9 mouse cellular contexts compared by ENCODE assay signal in the genomic region with DNA sequence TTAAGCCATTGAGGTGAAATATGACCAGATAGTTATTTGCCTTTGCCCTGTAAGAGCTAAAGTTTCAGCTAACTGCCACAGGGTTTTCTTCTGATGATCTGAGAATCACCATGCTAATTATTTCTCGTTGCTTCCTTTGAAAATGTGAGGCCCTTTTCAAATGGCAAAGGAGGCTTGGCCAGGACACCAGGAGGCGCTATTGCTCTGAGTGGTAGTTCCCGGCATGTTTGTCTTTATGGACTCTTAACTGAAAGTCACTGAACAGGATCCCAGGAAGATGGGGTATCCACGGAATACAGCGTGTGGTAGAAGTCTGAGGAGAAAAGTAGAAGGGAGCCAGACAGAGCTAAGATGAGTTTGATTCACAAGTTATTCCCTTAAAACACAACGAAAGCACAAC.
DNase-seq lines count a peak whose midpoint lies in the region; ATAC-seq lines count a peak whose summit lies in the region.
"Had no signal": no experiment of that assay in that cellular context is flagged by ENCODE, and none has a peak within 500 bp of the region (broad histone marks: within the 10 kb centered on the region; RNA-seq: fewer than 3 reads in every experiment).

No protein-coding gene starts in this region.

- no peak overlapping the region for H3K4me2 ChIP-seq in midbrain, embryonic 14.5 days (ENCODE audit: low read length)
- H3K4me2 ChIP-seq in midbrain, embryonic 16.5 days (ENCODE audit: low read length), result no peak overlapping the region
- peak overlapping the region; percentile 31 for H3K4me2 ChIP-seq in lung, embryonic 16.5 days (ENCODE audit: low read depth, low read length)
- H3K4me2 ChIP-seq: hindbrain, embryonic 15.5 days had no signal

- no peaks in the 10 kb centered on the region for H3K9me3 ChIP-seq in midbrain, embryonic 14.5 days (ENCODE audit: control insufficient read depth, low read length)
- H3K9me3 ChIP-seq in midbrain, embryonic 16.5 days (replicated peaks; ENCODE audit: control insufficient read depth, low read length, poor library complexity, severe bottlenecking), result no peaks in the 10 kb centered on the region
- H3K9me3 ChIP-seq in lung, embryonic 16.5 days (ENCODE audit: control insufficient read depth, low read length), result no peaks in the 10 kb centered on the region
- H3K9me3 ChIP-seq: hindbrain, embryonic 15.5 days had no signal

- no peaks in the 10 kb centered on the region for H3K36me3 ChIP-seq in midbrain, embryonic 14.5 days (ENCODE audit: control insufficient read depth, insufficient read depth, low read length)
- 0 out of 2 replicates have a peak, but pooled peaks cover 2% of the 10 kb centered on the region for H3K36me3 ChIP-seq in midbrain, embryonic 16.5 days (ENCODE audit: control insufficient read depth, insufficient read depth, low read length)
- H3K36me3 ChIP-seq in lung, embryonic 16.5 days (ENCODE audit: control insufficient read depth, insufficient read depth, low read length), result no peaks in the 10 kb centered on the region

- H3K4me1 ChIP-seq in midbrain, embryonic 14.5 days (ENCODE audit: control insufficient read depth, insufficient read depth, low read length), result no peaks in the 10 kb centered on the region
- H3K4me1 ChIP-seq in midbrain, embryonic 16.5 days (ENCODE audit: control insufficient read depth, insufficient read depth, low read length), result peaks cover 7% of the 10 kb centered on the region; the same call in 1 of the 2 replicates
- no peaks in the 10 kb centered on the region for H3K4me1 ChIP-seq in lung, embryonic 16.5 days (replicated peaks; ENCODE audit: control insufficient read depth, insufficient read depth, low read length)
- H3K4me1 ChIP-seq: hindbrain, embryonic 15.5 days had no signal

- no peak overlapping the region for H3K4me3 ChIP-seq in midbrain, embryonic 14.5 days (replicated peaks; ENCODE audit: low read depth, low read length)
- no peak overlapping the region for H3K4me3 ChIP-seq in midbrain, embryonic 16.5 days (ENCODE audit: low read depth, low read length)
- H3K4me3 ChIP-seq in lung, embryonic 16.5 days (ENCODE audit: low read length), result no peak overlapping the region
- H3K4me3 ChIP-seq: hindbrain, embryonic 15.5 days had no signal

- peak; percentile 89 for DNase-seq in midbrain, embryonic 14.5 days
- peak; percentile 26 for DNase-seq in brain, embryonic 18.5 days (ENCODE audit: low read depth, low spot score)
- DNase-seq in layer of hippocampus, adult 11-12 months (ENCODE audit: low spot score), result peak; percentile 85
- peak; percentile 49 to 51 for DNase-seq in right cerebral cortex, postnatal 36 days (ENCODE audit: low spot score in 2 of 2)
- peak; percentile 77 to 79 for DNase-seq in urinary bladder, postnatal 36 days (ENCODE audit: low spot score in 2 of 2)

- no peaks in the 10 kb centered on the region for H3K27me3 ChIP-seq in midbrain, embryonic 14.5 days (ENCODE audit: control insufficient read depth, insufficient read depth, low read length)
- H3K27me3 ChIP-seq in midbrain, embryonic 16.5 days (ENCODE audit: control insufficient read depth, insufficient read depth, low read depth, low read length), result no peaks in the 10 kb centered on the region
- H3K27me3 ChIP-seq in lung, embryonic 16.5 days (ENCODE audit: control insufficient read depth, insufficient read depth, low read depth, low read length), result no peaks in the 10 kb centered on the region
- H3K27me3 ChIP-seq: hindbrain, embryonic 15.5 days had no signal

- H3K9ac ChIP-seq in midbrain, embryonic 14.5 days (replicated peaks; ENCODE audit: low read length), result no peak overlapping the region
- no peak overlapping the region for H3K9ac ChIP-seq in midbrain, embryonic 16.5 days (ENCODE audit: low read depth, low read length)
- no peak overlapping the region for H3K9ac ChIP-seq in lung, embryonic 16.5 days (ENCODE audit: low read length)
- H3K9ac ChIP-seq: hindbrain, embryonic 15.5 days had no signal

- H3K27ac ChIP-seq in midbrain, embryonic 14.5 days (replicated peaks; ENCODE audit: low read depth, low read length), result no peak overlapping the region
- H3K27ac ChIP-seq in midbrain, embryonic 16.5 days (ENCODE audit: low read length), result no peak overlapping the region
- H3K27ac ChIP-seq in lung, embryonic 16.5 days (ENCODE audit: low read length), result no peak overlapping the region
- H3K27ac ChIP-seq: hindbrain, embryonic 15.5 days had no signal

- ATAC-seq in midbrain, embryonic 14.5 days (ENCODE audit: low FRiP score, low TSS enrichment), result no peak
- no peak for ATAC-seq in midbrain, embryonic 16.5 days
- ATAC-seq in frontal cortex, adult (ENCODE audit: low TSS enrichment), result peak; percentile 67; the same call in 1 of the 2 replicates
- ATAC-seq in lung, embryonic 16.5 days (ENCODE audit: low read depth), result no peak

- 21% methylated on average over 6 of the region's 6 CpGs for WGBS in midbrain, embryonic 14.5 days
- WGBS in midbrain, embryonic 16.5 days, result 27% methylated on average over 6 of the region's 6 CpGs
- 11% methylated on average over 6 of the region's 6 CpGs for WGBS in lung, embryonic 16.5 days

Comparison
In these comparisons a context has a peak if more than half of its experiments do, and no peak if none do; other contexts are left out.
1. DNase-seq: peak in every context shown above with its lines; median percentile 89 in midbrain, embryonic 14.5 days; 85 in layer of hippocampus, adult 11-12 months; 78 in urinary bladder, postnatal 36 days; 50 in right cerebral cortex, postnatal 36 days; 26 in brain, embryonic 18.5 days.